Mouse (Mus musculus): ENCODE measurements at regions not wholly inside any gene's neighbourhood (a gene's known extent, or its start where the extent isn't known, plus 50 kb on each side); places are given as distances from the start of the nearest gene placed in this dataset.

DNA sequence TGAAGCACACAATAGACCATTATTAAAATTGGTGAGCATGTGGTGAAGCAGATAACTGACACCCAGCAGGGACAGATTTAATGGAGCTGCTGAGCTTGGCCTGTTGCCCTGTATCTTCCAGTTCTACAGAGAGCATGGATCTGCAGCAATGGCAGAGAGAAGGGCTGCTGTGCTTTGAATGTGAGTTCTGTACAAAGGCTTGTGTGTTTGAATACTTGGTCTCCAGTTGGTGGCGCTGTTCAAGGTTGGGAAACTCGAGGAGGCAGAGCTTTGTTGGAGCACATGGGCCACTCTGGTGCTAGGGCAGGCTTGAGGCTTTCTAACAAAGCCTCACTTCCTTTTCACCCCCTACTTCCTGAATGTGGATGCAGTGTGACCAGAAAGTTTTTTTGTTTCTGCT, 211.8 kb upstream of the Arpp21 start:
- H3K27me3 ChIP-seq (ENCODE audit: insufficient read depth, low read length) = no peaks in the 10 kb centered on the region
- no peak for TF ChIP-seq POU5F1 (IDR thresholded peaks at IDR 0.05; ENCODE audit: borderline replicate concordance, low read length)
- TF ChIP-seq CTCF (conservative IDR thresholded peaks at IDR 0.05; ENCODE audit: low read length) = no peak
- TF ChIP-seq NANOG (IDR thresholded peaks at IDR 0.05; ENCODE audit: borderline replicate concordance, low read length) = no peak
- H3K4me3 ChIP-seq (replicated peaks; ENCODE audit: low read length) = no peak overlapping the region
- no peaks in the 10 kb centered on the region for H3K36me3 ChIP-seq (ENCODE audit: insufficient read depth, low read length)
- H3K4me1 ChIP-seq (replicated peaks; ENCODE audit: low read depth, low read length) = no peaks in the 10 kb centered on the region
- no peaks in the 10 kb centered on the region for H3K9me3 ChIP-seq (ENCODE audit: low read length)

DNA sequence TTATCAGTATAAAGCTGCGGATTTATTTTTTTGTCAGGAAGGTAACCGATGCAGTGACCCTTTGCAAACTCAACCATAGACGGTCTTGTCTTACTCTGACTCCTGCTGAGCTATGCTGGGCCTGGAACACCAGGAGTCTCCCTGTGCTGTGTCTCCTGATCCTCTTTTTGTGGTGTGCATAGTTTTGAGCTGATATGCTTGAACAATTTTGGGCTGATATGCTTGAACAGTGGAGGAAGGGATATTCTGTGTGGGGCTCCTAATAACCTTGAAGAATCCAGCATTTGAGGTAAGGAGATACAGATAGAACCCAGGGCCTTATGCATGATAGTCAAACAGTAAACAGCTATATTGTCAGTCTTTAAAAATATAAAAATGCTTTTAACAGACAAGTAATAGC, 211.2 kb upstream of the Arpp21 start:
- Histone ChIP-seq H3K4me1 (replicated peaks; ENCODE audit: low read depth, low read length) (no peaks in the 10 kb centered on the region), H3K9me3 (ENCODE audit: low read length) (no peaks in the 10 kb centered on the region), H3K4me3 (replicated peaks; ENCODE audit: low read length) (no peak overlapping the region), H3K27me3 (ENCODE audit: insufficient read depth, low read length) (no peaks in the 10 kb centered on the region), H3K36me3 (ENCODE audit: insufficient read depth, low read length) (no peaks in the 10 kb centered on the region)
- no peak for TF ChIP-seq POU5F1 (IDR thresholded peaks at IDR 0.05; ENCODE audit: borderline replicate concordance, low read length)
- no peak for TF ChIP-seq NANOG (IDR thresholded peaks at IDR 0.05; ENCODE audit: borderline replicate concordance, low read length)
- TF ChIP-seq CTCF (conservative IDR thresholded peaks at IDR 0.05; ENCODE audit: low read length) = no peak

DNA sequence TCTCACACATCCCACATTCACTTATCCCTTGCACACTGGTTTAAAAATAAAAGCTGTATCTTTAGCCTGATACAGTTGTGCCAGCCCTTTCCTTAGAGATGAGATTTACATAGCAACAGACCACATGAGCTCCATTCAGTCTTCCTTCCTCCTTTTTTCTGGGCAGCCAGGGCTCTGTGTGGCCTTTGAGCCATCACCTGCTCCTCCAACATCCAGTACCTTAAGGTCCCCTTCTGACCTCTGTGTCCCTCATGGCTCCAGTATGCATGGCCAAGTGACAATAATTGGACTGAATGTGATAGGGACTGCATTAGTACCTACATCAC, 210.3 kb upstream of the Arpp21 start:
- no peaks in the 10 kb centered on the region for H3K27me3 ChIP-seq (ENCODE audit: insufficient read depth, low read length)
- TF ChIP-seq CTCF (conservative IDR thresholded peaks at IDR 0.05; ENCODE audit: low read length) = no peak
- no peak for TF ChIP-seq POU5F1 (IDR thresholded peaks at IDR 0.05; ENCODE audit: borderline replicate concordance, low read length)
- no peak for TF ChIP-seq NANOG (IDR thresholded peaks at IDR 0.05; ENCODE audit: borderline replicate concordance, low read length)
- H3K4me1 ChIP-seq (replicated peaks; ENCODE audit: low read depth, low read length) = no peaks in the 10 kb centered on the region
- H3K4me3 ChIP-seq (replicated peaks; ENCODE audit: low read length) = no peak overlapping the region
- no peaks in the 10 kb centered on the region for H3K36me3 ChIP-seq (ENCODE audit: insufficient read depth, low read length)
- H3K9me3 ChIP-seq (ENCODE audit: low read length) = no peaks in the 10 kb centered on the region

DNA sequence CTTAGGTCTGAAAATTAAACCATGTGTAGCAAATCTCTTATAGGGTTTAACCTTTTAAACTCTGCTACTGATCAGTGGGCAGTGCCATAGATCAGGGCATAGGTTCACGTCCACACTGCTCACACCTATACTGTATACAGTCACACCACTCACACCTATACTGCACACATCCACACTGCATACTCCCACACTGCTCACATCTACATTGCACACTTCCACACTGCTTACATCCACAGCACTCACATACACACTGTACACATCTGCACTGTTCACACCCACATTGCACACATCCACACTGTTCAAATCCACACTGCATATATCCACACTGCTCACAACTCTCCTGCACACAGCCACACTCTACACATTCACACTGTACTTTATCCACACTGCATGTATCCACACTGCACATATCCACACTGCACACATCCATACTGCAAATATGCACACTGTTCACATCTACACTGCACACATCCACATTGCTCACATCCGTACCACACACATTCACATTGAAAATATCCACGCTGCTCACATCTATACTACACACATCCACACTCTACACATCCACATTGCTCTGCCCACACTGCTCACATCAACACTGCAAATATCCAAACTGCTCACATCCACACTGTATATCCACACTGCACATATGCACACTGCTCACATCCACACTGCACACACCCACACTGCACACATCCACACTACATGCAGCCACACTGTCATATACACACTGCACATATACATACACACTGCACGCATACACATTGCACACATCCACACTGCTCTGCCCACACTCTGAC, 209.7 kb upstream of the Arpp21 start:
- Histone ChIP-seq H3K36me3 (ENCODE audit: insufficient read depth, low read length) (no peaks in the 10 kb centered on the region), H3K9me3 (ENCODE audit: low read length) (no peaks in the 10 kb centered on the region), H3K4me1 (replicated peaks; ENCODE audit: low read depth, low read length) (no peaks in the 10 kb centered on the region), H3K27me3 (ENCODE audit: insufficient read depth, low read length) (no peaks in the 10 kb centered on the region), H3K4me3 (replicated peaks; ENCODE audit: low read length) (no peak overlapping the region)
- TF ChIP-seq CTCF (conservative IDR thresholded peaks at IDR 0.05; ENCODE audit: low read length) = no peak
- no peak for TF ChIP-seq NANOG (IDR thresholded peaks at IDR 0.05; ENCODE audit: borderline replicate concordance, low read length)
- TF ChIP-seq POU5F1 (IDR thresholded peaks at IDR 0.05; ENCODE audit: borderline replicate concordance, low read length) = no peak

- H3K4me1 ChIP-seq (replicated peaks; ENCODE audit: low read depth, low read length) = no peaks in the 10 kb centered on the region
- no peaks in the 10 kb centered on the region for H3K27me3 ChIP-seq (ENCODE audit: insufficient read depth, low read length)
- no peaks in the 10 kb centered on the region for H3K36me3 ChIP-seq (ENCODE audit: insufficient read depth, low read length)
- TF ChIP-seq CTCF (conservative IDR thresholded peaks at IDR 0.05; ENCODE audit: low read length) (no peak), NANOG (IDR thresholded peaks at IDR 0.05; ENCODE audit: borderline replicate concordance, low read length) (no peak), POU5F1 (IDR thresholded peaks at IDR 0.05; ENCODE audit: borderline replicate concordance, low read length) (no peak)
- no peaks in the 10 kb centered on the region for H3K9me3 ChIP-seq (ENCODE audit: low read length)
- no peak overlapping the region for H3K4me3 ChIP-seq (replicated peaks; ENCODE audit: low read length)
Observed at GRCm38 (mm10) chr9:112444220-112444619, 208.5 kb upstream of the Arpp21 start.

DNA sequence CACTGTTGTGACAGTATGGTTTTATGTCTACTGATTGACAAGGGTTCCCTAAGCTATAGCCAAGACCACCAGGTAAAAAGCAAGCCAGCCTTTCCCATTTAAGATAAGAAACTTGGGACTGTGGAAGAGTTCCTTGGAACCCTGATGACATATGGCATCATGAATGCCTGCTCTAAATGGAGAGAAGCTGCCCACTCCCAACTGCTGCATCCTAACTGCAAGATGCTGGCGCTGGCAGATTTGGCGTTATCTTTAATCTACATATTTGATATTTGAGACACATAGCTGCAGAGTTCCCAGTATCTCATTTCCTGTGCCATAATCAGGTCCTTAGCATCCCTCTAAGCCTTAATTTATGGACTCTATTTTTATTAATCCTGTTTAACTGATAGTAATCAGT, 200.4 kb upstream of the Arpp21 start:
- no peaks in the 10 kb centered on the region for H3K4me1 ChIP-seq (replicated peaks; ENCODE audit: low read depth, low read length)
- no peaks in the 10 kb centered on the region for H3K27me3 ChIP-seq (ENCODE audit: insufficient read depth, low read length)
- no peaks in the 10 kb centered on the region for H3K9me3 ChIP-seq (ENCODE audit: low read length)
- H3K36me3 ChIP-seq (ENCODE audit: insufficient read depth, low read length) = no peaks in the 10 kb centered on the region
- no peak overlapping the region for H3K4me3 ChIP-seq (replicated peaks; ENCODE audit: low read length)
- TF ChIP-seq CTCF (conservative IDR thresholded peaks at IDR 0.05; ENCODE audit: low read length) = no peak
- TF ChIP-seq POU5F1 (IDR thresholded peaks at IDR 0.05; ENCODE audit: borderline replicate concordance, low read length) = no peak
- no peak for TF ChIP-seq NANOG (IDR thresholded peaks at IDR 0.05; ENCODE audit: borderline replicate concordance, low read length)

- no peak for TF ChIP-seq POU5F1 (IDR thresholded peaks at IDR 0.05; ENCODE audit: borderline replicate concordance, low read length)
- TF ChIP-seq CTCF (conservative IDR thresholded peaks at IDR 0.05; ENCODE audit: low read length) = no peak
- no peak for TF ChIP-seq NANOG (IDR thresholded peaks at IDR 0.05; ENCODE audit: borderline replicate concordance, low read length)
- no peaks in the 10 kb centered on the region for H3K27me3 ChIP-seq (ENCODE audit: insufficient read depth, low read length)
- H3K4me3 ChIP-seq (replicated peaks; ENCODE audit: low read length) = no peak overlapping the region
- no peaks in the 10 kb centered on the region for H3K9me3 ChIP-seq (ENCODE audit: low read length)
- H3K36me3 ChIP-seq (ENCODE audit: insufficient read depth, low read length) = no peaks in the 10 kb centered on the region
- H3K4me1 ChIP-seq (replicated peaks; ENCODE audit: low read depth, low read length) = 0 out of 2 replicates have a peak, but pooled peaks cover 3% of the 10 kb centered on the region
Observed at GRCm38 (mm10) chr9:112431920-112432437, 196.2 kb upstream of the Arpp21 start.

GRCm38 (mm10) chr9:112429196-112429595, 193.5 kb upstream of the Arpp21 start:
- Histone ChIP-seq H3K4me3 (replicated peaks; ENCODE audit: low read length) (no peak overlapping the region), H3K4me1 (replicated peaks; ENCODE audit: low read depth, low read length) (0 out of 2 replicates have a peak, but pooled peaks cover 3% of the 10 kb centered on the region), H3K9me3 (ENCODE audit: low read length) (peaks cover 2% of the 10 kb centered on the region; the same call in 1 of the 2 replicates), H3K36me3 (ENCODE audit: insufficient read depth, low read length) (no peaks in the 10 kb centered on the region), H3K27me3 (ENCODE audit: insufficient read depth, low read length) (no peaks in the 10 kb centered on the region)
- TF ChIP-seq NANOG (IDR thresholded peaks at IDR 0.05; ENCODE audit: borderline replicate concordance, low read length) (peak; percentile 56; the same call in 1 of the 2 replicates), POU5F1 (IDR thresholded peaks at IDR 0.05; ENCODE audit: borderline replicate concordance, low read length) (no peak), CTCF (conservative IDR thresholded peaks at IDR 0.05; ENCODE audit: low read length) (no peak)
